Mouse (Mus musculus): ENCODE data around the gene Map7.

GRCm38 (mm10) chr10:20197039-20197438 lies 48.8 kb downstream of the Map7 start:
- TF ChIP-seq POLR2A (IDR thresholded peaks at IDR 0.05; ENCODE audit: low read depth, low read length), result no peak
- TF ChIP-seq CTCF (conservative IDR thresholded peaks at IDR 0.05; ENCODE audit: insufficient read depth, insufficient read length, low read depth, low read length), result no peak
